Mouse (Mus musculus) stomach, postnatal 0 days (tissue): ENCODE data around the gene Trank1.

Experiments used
- CTCF ChIP-seq: IDR thresholded peaks from 2 replicates; pipeline ENCODE4 v1.5.1; 2016; ENCODE audit warnings: antibody characterized with exemption, low read depth, mild to moderate bottlenecking, moderate library complexity
- EP300 ChIP-seq: optimal IDR thresholded peaks from 2 replicates; pipeline ENCODE3; 2016; ENCODE audit warnings: antibody characterized with exemption

DNA sequence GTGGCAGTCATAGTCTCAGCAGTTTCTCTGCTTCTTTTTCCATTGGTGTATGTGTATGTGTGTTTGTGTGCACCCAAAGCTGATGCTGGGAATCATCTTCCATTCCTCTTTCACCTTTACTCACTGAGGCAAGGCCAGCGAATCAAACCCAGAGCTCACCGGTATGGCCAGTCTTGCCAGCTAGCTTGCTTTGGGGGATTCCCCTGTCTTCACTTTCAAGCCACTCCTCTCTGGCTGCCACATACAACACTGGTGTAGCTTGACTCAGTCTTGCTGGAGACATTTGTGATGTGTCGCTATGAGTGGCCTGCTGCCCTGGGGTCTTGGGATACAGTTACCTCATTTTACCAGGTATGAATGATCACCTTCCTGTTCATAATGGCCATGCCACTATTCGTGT is 76.0 kb downstream of the Trank1 start:
- TF ChIP-seq EP300 (no peak), CTCF (no peak)
